Mouse (Mus musculus) liver, embryonic 11.5 days (tissue): Measurements from ENCODE around the gene Gm10840. TPM values are rescaled to one million over a fixed set of nuclear protein-coding genes. Genes with fewer than 3 reads are reported as not detected.
"Not testable (repeated sequence)": the region's sequence is repeated elsewhere in the genome, so short reads cannot be mapped to it uniquely, and the experiment has no call there.

Experiments
- ATAC-seq: fragments of 200-750 bp; cut with Nextera tagmentation; replicated peaks from 2 replicates; pipeline ENCODE4 v1.8.0; 2017; ENCODE audit warnings: moderate number of reproducible peaks, mild to moderate bottlenecking, moderate TSS enrichment, moderate library complexity; ENCODE audit not compliant: low FRiP score
- DNase-seq: peaks from one replicate; pipeline ENCODE4 v3.0.0-alpha.2; 2017; ENCODE audit warnings: low spot score
- H3K27ac ChIP-seq: fragments of 300-500 bp; sonication (generic); 2 replicates; pipeline ENCODE4 v1.5.1; 2014; ENCODE audit warnings: mild to moderate bottlenecking, low read depth, low read length, control low read depth
- H3K27me3 ChIP-seq: fragments of 300-500 bp; sonication (generic); replicated peaks from 2 replicates; pipeline ENCODE4 v1.6.1; 2014; ENCODE audit warnings: low read length, mixed read lengths; ENCODE audit not compliant: control insufficient read depth, insufficient read depth
- H3K36me3 ChIP-seq: fragments of 300-500 bp; sonication (generic); 2 replicates; pipeline ENCODE4 v1.6.1; 2014; ENCODE audit warnings: mild to moderate bottlenecking, low read length, moderate library complexity, mixed read lengths; ENCODE audit not compliant: control insufficient read depth, insufficient read depth
- H3K4me1 ChIP-seq: fragments of 300-500 bp; sonication (generic); replicated peaks from 2 replicates; pipeline ENCODE4 v1.6.1; 2014; ENCODE audit warnings: low read length, mixed read lengths; ENCODE audit not compliant: control insufficient read depth, insufficient read depth
- H3K4me2 ChIP-seq: fragments of 300-500 bp; sonication (generic); 2 replicates; pipeline ENCODE4 v1.6.1; 2014; ENCODE audit warnings: mild to moderate bottlenecking, control low read depth, moderate library complexity
- H3K4me3 ChIP-seq: fragments of 300-500 bp; sonication (generic); 2 replicates; pipeline ENCODE4 v1.5.1; 2014; ENCODE audit warnings: low read depth, low read length, control low read depth
- H3K9ac ChIP-seq: fragments of 300-500 bp; sonication (generic); 2 replicates; pipeline ENCODE4 v1.6.1; 2014; ENCODE audit warnings: low read depth, low read length, control low read depth
- H3K9me3 ChIP-seq: fragments of 300-500 bp; sonication (generic); 2 replicates; pipeline ENCODE4 v1.6.1; 2016; ENCODE audit warnings: low read length, inconsistent platforms, mixed read lengths; ENCODE audit not compliant: control insufficient read depth
- WGBS: fragments of 180-500 bp; shearing (Covaris S2); extraction: QIAGEN DNeasy Blood & Tissue Kit; methylation state at CpG from one replicate; pipeline ENCODE4 v1.1.7; 2014; 5-methylcytosine and 5-hydroxymethylcytosine counted together
- polyA plus RNA-seq: library from polyadenylated mRNA; unstranded; fragments of >200 nt; fragmentation: Nextera tagmentation; extraction: Ambion mirVana; gene quantifications from 2 replicates; pipeline ENCODE4 v1.2.1, GENCODE M21; 2014

Gm10840 gene
- polyA plus RNA-seq: not detected in 2 replicates

DNA sequence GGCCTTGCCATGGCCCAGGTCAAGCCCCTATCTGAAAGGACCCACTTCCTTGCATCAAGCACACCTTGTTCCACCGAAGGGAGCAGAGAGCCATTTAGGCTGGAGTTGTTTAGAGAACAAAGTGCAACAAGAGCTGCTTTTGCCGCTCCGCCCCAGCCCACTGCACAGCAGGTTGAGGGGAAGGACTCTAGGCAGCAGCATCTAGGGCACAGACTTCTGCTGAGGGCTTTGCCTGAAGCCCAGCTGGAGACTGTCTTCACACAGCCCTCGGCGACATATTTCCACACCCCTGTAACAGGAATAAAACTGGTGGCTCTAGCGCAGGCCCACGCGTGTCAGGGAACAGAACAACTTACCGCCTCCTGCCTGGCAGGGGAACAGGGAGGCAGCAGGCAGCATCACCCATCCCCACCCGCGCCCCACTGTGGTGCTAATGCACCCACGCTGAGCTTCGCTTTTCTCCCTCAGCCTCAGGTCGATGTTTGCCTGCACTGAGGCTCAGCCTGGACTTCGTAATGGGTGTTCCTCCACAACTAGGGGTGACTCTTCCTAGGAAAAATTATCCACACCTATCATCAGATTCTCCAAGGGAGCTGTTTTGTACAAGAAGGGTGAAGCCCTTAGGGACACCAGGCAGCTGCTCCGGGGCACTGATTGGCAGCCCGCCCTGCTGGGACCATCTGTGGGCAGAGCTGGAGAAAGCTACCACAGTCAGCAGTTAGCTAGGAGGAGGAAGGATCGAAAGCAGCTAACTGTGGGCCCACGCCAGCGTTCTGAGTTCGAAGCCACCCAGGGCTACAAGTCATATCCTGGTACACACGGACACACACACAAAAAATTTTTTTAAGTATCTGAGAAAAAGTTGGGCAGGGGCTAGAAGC is at the start of gene Gm10840, which contains the start of gene Limd2:
TSS of gene Gm10840 (plus strand) at position 10 of the 881 bp plus-strand sequence.
TSS of gene Limd2 (minus strand) at position 20 of the 881 bp plus-strand sequence.
- peaks cover 14% of the 10 kb centered on the region for H3K36me3 ChIP-seq
- WGBS: 41% methylated on average over 22 of the region's 22 CpGs
- ATAC-seq: peak; percentile 5; the same call in 1 of the 2 replicates

DNA sequence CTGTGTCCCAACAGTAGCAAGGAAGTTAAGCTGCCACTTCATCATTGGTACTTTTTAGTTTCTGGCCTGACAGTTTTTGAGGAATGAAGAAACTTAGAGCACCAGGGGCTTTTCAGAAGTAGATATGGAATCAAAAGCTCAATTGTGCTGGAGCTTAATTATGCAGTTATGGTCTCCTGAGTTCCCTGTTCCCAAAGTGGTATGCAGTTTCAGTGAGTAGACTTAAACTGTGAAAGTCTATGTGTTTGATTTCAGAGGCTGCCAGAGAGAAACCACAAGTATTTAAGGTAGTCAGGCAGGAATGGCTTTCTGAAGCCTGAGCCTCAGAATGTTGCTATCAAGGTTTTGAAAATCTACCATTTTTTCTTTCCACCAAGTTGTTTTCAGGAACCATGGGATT is 49.0 kb upstream of the Gm10840 start:
- Histone ChIP-seq H3K9ac (no peak overlapping the region), H3K27ac (no peak overlapping the region), H3K36me3 (peaks cover 7% of the 10 kb centered on the region; the same call in 1 of the 2 replicates), H3K4me2 (no peak overlapping the region), H3K4me3 (no peak overlapping the region), H3K4me1 (no peaks in the 10 kb centered on the region), H3K9me3 (no peaks in the 10 kb centered on the region), H3K27me3 (no peaks in the 10 kb centered on the region)
- DNase-seq: no peak
- no peak for ATAC-seq

More for the DNA sequence above, at the start of gene Gm10840, which contains the start of gene Limd2:
- Histone ChIP-seq H3K9ac (peak within 1 kb of the TSS; percentile 72), H3K27ac (peak within 1 kb of the TSS; percentile 83), H3K27me3 (no peaks in the 10 kb centered on the region), H3K4me1 (peaks cover 21% of the 10 kb centered on the region), H3K4me2 (peak within 1 kb of the TSS; percentile 91), H3K4me3 (peak within 1 kb of the TSS; percentile 68), H3K9me3 (no peaks in the 10 kb centered on the region)
- no peak for DNase-seq

GRCm38 (mm10) chr11:106122221-106122620 is 38.4 kb upstream of the Gm10840 start:
- DNase-seq (no peak), ATAC-seq (no peak)
- Histone ChIP-seq H3K4me2 (no peak overlapping the region), H3K4me3 (no peak overlapping the region), H3K27ac (peak overlapping the region; percentile 59; the same call in 1 of the 2 replicates), H3K4me1 (0 out of 2 replicates have a peak, but pooled peaks cover 6% of the 10 kb centered on the region), H3K9me3 (no peaks in the 10 kb centered on the region), H3K27me3 (no peaks in the 10 kb centered on the region), H3K9ac (no peak overlapping the region), H3K36me3 (peaks cover 6% of the 10 kb centered on the region; the same call in 1 of the 2 replicates)
- WGBS: 80% methylated on average over 5 of the region's 5 CpGs

DNA sequence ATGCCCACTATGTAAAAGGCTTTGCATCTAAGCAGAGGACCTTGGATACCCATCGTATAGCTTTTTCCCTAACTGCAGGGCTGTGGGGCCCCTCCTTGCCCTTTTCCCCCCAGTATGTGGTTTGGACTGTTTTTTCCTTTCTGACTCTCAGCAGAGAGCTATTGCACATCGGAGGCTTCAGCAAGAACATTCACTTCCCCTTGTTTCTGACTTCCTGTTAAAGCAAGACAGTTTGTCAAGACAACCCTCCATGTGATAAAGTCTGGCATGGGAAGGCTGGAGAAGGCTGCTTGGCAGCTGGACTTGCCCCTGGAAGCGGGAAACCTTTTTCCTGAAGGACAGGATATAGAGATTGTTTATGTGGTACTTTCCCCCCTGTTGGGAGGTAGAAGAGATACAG is 37.9 kb upstream of the Gm10840 start:
- WGBS: 44% methylated on average over 3 of the region's 3 CpGs
- no peak for ATAC-seq
- Histone ChIP-seq H3K9me3 (no peaks in the 10 kb centered on the region), H3K27ac (peak overlapping the region; percentile 59), H3K4me1 (0 out of 2 replicates have a peak, but pooled peaks cover 6% of the 10 kb centered on the region), H3K27me3 (no peaks in the 10 kb centered on the region), H3K4me3 (no peak overlapping the region), H3K4me2 (no peak overlapping the region), H3K9ac (no peak overlapping the region), H3K36me3 (peaks cover 6% of the 10 kb centered on the region; the same call in 1 of the 2 replicates)
- DNase-seq: no peak

- Histone ChIP-seq H3K9me3 (no peaks in the 10 kb centered on the region), H3K27me3 (no peaks in the 10 kb centered on the region), H3K4me3 (no peak overlapping the region), H3K27ac (no peak overlapping the region), H3K9ac (no peak overlapping the region), H3K4me2 (no peak overlapping the region), H3K36me3 (0 out of 2 replicates have a peak, but pooled peaks cover 2% of the 10 kb centered on the region), H3K4me1 (peaks cover 13% of the 10 kb centered on the region; the same call in 1 of the 2 replicates)
- DNase-seq: no peak
- ATAC-seq: no peak
- WGBS: 75% methylated on average over 4 of the region's 4 CpGs
Observed at GRCm38 (mm10) chr11:106124784-106125183, 35.9 kb upstream of the Gm10840 start.

DNA sequence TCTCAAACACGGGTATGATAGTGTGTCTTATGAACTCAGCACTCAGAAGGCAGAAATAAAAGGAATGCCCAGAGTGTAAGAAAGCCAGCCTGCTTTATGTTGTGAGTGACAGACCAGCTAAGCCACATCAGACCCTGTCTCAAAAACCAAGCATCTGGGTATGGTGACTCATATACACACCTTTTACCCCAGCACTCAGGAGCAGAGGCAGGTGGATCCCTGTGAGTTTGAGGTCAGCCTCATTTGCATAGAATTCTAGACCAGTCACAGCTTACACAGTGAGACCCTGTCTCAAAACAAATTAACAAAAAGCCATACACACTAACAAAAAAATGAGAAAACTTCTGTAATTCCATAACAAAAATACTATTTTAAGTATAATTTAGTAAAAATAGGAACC is 34.8 kb upstream of the Gm10840 start:
- Histone ChIP-seq H3K9ac (no peak overlapping the region), H3K27ac (no peak overlapping the region), H3K4me2 (no peak overlapping the region), H3K27me3 (no peaks in the 10 kb centered on the region), H3K4me1 (peaks cover 14% of the 10 kb centered on the region; the same call in 1 of the 2 replicates), H3K36me3 (0 out of 2 replicates have a peak, but pooled peaks cover 2% of the 10 kb centered on the region), H3K4me3 (no peak overlapping the region), H3K9me3 (no peaks in the 10 kb centered on the region)
- ATAC-seq (no peak), DNase-seq (no peak)
- 79% methylated on average over 1 of the region's 1 CpGs for WGBS

GRCm38 (mm10) chr11:106126727-106127373 is 33.8 kb upstream of the Gm10840 start:
- H3K27ac ChIP-seq, H3K9ac ChIP-seq, H3K27me3 ChIP-seq, H3K9me3 ChIP-seq, H3K4me2 ChIP-seq, H3K4me3 ChIP-seq, H3K36me3 ChIP-seq, DNase-seq, ATAC-seq: not testable (repeated sequence)
- H3K4me1 ChIP-seq: peaks cover 14% of the 10 kb centered on the region; the same call in 1 of the 2 replicates
- 95% methylated on average over 4 of the region's 6 CpGs for WGBS

GRCm38 (mm10) chr11:106129477-106129876 is 31.2 kb upstream of the Gm10840 start:
- 46% methylated on average over 1 of the region's 1 CpGs for WGBS

More at GRCm38 (mm10) chr11:106129477-106129876, 31.2 kb upstream of the Gm10840 start:
- H3K36me3 ChIP-seq: no peaks in the 10 kb centered on the region
- H3K4me1 ChIP-seq: peaks cover 12% of the 10 kb centered on the region
- no peaks in the 10 kb centered on the region for H3K27me3 ChIP-seq
- no peak overlapping the region for H3K27ac ChIP-seq
- no peak overlapping the region for H3K4me3 ChIP-seq
- no peak overlapping the region for H3K4me2 ChIP-seq
- DNase-seq (no peak), ATAC-seq (peak; percentile 53)
- H3K9ac ChIP-seq: no peak overlapping the region
- H3K9me3 ChIP-seq: no peaks in the 10 kb centered on the region
